Mouse (Mus musculus): ENCODE measurements at regions not wholly inside any gene's neighbourhood (a gene's known extent, or its start where the extent isn't known, plus 50 kb on each side); places are given as distances from the start of the nearest gene placed in this dataset.

DNA sequence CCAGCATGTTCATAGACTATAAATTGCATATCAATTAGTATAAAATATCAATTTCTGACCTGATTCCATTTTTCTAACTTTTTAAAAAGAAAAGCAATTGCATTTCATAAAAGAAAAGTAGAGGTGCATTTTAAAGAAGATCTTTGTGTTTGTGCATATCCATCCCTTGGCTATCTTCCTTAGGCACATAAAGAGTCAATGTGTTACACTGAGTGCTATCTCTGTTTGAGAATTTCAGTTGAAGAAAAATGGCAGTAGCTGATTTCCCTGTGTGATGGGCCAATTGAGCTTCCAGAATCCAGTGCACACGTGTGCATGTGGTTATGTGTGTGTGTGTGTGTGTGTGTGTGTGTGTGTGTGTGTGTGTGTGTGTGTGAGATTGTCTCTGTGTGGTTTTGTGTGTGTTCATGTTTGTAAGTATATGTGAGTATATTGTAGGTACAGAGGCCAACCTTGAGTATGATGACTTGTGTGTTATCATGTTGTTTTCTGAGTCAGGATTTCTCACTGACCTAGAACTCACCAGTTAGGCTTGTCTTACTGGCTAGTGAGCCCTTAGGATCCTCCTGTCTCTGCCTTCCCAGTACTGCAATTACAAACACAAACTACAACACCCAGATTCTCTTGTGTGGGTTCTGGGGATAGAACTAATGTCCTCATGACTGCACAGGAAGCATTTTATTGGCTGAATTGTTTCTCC, 249.6 kb downstream of the Cdk5rap2 start:
- no peak for DNase-seq
- intact Hi-C loops (cut with DNase I), result no loop called here

DNA sequence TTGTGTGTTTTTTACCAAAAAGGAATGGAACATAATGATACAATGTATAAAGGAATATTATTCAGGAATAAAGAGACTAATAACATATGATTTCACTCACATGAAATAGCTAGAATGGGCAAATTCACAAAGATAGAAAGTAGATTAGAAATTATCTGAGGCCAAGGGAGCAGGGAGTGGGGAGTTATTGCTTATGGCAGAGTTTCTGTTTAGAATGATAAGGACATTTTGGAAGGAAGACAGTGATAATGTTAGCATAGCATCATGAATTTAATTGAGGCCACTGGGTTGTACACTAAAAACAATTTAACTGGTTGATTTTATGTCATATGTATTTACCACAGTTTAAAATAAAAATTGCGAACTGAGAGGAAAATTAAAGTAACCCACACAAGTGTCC, 250.2 kb downstream of the Cdk5rap2 start:
- DNase-seq, result no peak
- intact Hi-C loops (cut with DNase I), result no loop called here

DNA sequence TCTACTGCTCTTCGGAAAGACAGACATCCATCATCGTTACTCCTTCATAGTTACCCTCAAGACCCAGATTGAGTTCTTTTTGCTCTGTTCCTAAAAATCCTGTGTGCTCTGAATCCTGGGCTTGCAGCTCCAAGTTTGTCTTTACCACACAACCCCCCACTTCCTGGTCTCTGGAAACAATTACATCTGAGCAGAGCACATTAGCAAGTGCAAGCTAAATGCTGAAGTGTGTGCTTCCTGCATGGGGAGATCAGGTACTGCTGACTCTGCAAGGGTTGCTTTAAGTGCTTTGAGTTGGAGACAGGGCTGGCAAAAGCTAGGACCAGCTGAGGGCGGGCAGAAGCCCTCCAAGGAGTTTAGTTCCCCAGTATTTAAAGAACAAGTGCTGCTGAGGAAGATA, 257.1 kb downstream of the Cdk5rap2 start:
- no peak for DNase-seq
- intact Hi-C loops (cut with DNase I), result no loop called here

DNA sequence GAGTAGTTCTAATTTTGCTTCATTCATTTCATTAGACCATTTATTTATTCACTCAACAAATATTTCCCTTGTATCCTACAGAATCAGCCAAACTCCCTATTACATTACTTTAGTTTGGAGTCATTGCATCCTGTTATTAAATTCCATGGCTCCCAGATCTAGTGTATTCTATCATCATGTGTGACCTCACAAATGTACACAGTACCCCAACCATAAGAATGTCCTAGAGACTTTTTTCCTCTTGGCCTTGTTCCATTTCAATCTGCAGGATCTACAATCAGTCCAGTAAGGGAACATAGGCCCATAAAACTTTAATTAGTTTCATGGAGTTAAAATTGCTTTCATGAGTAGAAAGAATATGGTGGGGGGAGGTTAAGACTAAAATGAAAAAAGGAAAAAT, 301.2 kb downstream of the Cdk5rap2 start:
- intact Hi-C loops (cut with DNase I), result no loop called here
- DNase-seq, result no peak

DNA sequence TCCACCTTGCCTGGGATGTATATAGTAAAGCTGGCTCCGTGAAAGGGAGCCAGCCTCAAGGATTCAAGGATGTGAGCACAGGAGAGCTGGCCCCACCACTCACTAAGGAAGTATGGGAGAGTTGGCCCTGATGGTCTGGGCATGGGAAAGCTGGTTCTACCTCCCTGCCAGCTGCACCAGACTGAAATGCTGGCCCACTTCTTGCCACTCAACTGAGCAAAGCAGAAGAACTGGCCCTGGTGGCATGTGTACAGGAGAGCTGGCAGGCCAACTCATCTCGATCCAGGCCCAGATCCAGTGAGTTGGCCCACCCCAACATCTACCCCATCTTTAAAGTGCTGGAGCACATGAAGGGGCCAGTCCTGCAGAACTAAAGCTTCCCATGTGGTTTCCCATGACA, 304.5 kb downstream of the Cdk5rap2 start:
- intact Hi-C loops (cut with DNase I), result no loop called here
- no peak for DNase-seq

DNA sequence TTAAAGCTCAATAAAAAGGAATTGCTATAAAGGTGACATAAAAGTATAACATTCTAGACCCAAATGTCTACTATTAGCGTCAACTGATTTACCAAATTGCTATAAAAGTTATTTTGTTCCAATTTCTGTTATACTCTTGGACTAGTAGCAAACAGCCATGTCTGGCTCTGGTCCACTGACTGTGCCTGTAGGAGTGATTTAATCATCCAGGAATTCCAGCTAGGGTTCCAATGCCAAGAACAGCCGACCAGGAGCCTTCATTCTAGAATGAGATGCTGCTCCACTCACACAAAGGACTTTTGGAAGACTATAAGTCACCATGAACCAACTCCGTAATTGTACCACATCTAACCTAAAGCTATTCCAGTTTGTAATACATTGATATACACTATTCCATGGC, 312.9 kb downstream of the Cdk5rap2 start:
- DNase-seq, result peak; percentile 8 to 14
- intact Hi-C loops (cut with DNase I), result no loop called here

DNA sequence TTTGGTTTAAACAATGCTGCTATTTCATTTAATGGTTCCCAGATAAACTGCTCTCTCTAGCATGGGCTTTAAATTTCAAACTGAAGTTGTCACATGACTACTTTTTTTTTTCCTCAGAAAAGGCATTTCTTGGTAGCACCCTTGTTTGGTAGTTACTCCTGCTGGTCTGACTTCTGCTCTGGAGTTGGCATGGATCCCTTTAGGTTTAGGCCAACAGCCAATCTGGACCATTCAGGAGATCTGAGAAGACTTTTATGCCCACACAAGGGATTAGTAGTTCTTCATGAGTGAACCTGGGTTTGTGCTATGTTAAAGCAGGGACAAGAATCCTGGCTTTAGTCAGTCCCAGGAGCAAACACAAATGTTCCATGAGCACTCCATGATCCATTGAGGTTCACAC, 332.0 kb downstream of the Cdk5rap2 start:
- intact Hi-C loops (cut with DNase I), result no loop called here
- no peak for DNase-seq

DNA sequence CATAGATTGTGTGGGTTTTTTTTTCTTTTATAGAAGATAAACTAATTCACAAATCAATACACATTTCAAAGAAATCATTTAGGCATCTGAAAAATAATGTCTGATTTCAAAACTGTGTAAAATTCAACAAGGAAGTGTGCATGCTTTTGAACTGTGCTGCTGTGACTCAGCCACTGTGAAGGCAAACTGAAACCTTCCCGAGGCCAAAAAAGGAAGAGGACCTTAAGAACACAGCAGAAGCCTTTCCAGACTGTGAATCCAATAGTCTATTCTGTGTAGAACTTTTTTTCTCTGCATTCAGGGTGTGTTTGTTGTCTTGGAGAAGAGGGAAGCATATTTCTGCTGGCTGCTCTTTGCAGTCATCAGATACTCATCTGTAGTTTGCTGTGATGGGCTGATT, 347.7 kb downstream of the Cdk5rap2 start:
- no peak for DNase-seq
- intact Hi-C loops (cut with DNase I), result no loop called here

DNA sequence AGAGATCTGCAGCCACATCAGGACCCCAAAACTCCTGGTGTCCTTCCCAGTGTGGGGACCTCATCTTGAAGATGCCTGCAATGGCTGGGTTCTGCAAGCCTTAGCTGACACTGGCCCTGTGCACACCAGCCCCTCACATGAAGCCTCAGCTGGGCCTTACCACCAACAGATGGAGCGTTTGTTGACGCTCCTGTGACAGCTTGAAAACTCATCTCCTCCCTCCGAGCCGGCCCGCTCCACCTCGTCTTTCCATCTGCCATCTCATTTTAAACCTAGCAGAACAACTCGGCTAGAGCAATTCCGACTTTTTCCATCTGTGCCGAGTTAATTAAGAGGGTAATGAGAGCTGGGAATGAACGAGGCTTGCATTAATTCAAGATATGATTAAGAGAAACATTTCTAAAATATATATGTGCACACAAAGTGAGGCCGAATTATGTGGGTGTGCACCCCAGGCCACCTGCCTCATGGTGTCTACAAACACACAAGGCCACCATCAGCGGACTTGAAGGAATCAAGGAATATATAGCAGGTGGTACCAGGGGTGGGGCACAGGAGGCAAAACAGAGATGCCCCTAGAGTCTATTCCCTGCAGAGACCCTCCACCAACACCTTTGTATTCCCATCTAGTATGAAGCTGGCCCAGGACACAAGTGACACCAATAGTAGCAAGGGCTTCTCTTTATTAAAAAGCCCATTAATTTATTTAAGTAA, 351.3 kb downstream of the Cdk5rap2 start:
- intact Hi-C loops (cut with DNase I), result no loop called here
- no peak for DNase-seq

DNA sequence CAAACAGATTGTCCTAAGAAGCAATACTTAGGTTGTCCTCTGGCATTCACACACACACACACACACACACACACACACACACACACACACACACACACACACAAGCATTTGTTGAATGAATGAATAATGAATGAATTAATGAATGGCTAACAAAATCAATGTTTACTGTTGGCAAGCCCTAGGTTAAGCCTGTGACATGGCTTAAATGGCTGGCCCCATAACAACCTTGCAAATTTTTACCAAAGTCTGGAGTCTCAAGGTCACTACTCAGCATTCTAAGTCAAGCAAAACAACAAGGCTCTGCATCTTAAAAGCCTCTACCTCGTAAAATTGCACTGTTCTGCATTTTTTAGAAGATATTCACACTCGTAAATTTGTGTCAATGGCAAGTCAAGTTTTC, 357.1 kb downstream of the Cdk5rap2 start:
- intact Hi-C loops (cut with DNase I), result no loop called here
- no peak for DNase-seq

DNA sequence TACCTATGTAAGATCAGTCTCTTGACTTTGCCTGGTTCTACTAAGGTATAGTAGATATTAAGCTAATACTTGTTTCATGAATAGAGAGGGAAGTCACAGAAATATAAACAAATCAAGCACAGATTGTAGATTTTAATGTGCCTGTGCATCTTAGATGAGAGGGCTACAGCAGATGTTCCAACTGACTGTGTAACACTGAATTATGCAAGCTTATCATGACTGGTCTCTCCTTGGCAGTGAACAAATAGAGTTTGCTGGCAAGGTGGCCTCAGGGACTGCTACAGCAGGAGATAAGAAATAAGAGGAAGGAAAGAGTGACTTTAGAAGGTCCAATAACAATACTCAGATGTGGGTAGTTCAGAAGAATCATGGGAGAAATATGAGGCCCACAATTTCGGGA, 372.0 kb downstream of the Cdk5rap2 start:
- intact Hi-C loops (cut with DNase I), result no loop called here
- DNase-seq, result no peak

DNA sequence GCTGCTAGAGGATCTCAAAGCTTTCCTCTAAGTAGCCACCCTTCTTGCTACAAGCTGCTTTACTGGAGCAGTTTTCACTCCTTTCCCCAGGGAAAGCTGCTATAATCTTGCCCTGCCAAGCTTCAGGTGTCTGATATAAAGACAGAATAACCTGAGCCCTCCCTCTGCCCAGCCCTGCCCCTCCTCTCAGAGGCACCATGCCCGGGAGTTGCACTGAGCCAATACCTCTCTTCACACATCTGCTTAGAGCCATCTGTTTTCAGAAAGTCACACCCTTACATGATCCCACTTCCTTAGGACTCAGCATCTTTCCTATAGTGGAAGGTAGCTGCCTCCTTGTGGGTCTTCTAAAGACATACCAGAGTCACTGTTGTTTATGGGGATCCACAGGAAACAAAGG, 374.3 kb downstream of the Cdk5rap2 start:
- DNase-seq, result no peak
- intact Hi-C loops (cut with DNase I), result no loop called here

DNA sequence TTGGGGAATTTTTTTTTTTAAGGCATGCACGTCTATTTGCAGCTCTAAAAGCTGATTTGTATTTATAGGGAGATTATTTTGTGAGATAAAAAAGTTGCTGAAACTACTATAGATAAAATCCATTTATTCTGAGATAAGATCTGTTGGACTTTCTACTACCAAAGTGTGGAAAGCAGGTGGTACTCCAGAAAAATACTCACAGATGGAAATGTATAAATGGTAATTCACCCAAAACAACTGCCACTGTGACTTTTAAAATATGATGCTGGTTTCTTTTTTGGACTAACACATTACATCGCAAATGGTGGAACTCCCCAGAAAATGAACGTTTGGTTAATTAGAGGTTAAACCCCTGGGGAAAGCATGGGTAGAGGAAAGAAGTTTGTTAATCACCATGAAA, 377.7 kb downstream of the Cdk5rap2 start:
- no peak for DNase-seq

DNA sequence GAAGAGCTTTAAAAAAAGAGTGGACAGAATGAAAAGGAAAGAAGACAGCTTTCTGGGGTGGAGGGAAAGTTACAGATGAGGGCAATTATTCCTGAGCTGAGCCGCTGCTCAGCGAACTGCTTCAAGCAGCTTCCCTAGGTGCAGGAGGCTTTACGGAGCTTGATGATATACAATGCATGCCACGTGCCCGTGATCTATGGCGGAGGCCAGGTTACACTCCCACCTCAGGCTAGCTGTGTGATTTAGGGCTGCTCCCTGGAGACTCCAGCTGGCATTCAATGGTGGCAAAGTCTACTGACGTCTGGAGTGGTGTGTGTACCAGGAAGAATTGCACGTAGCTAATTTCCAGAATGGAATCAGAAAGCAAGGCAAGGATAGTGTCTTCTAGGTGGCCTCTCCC, 383.4 kb downstream of the Cdk5rap2 start:
- DNase-seq, result no peak
- intact Hi-C loops (cut with DNase I), result no loop called here

More for the DNA sequence above, 377.7 kb downstream of the Cdk5rap2 start:
- intact Hi-C loops (cut with DNase I), result no loop called here

DNA sequence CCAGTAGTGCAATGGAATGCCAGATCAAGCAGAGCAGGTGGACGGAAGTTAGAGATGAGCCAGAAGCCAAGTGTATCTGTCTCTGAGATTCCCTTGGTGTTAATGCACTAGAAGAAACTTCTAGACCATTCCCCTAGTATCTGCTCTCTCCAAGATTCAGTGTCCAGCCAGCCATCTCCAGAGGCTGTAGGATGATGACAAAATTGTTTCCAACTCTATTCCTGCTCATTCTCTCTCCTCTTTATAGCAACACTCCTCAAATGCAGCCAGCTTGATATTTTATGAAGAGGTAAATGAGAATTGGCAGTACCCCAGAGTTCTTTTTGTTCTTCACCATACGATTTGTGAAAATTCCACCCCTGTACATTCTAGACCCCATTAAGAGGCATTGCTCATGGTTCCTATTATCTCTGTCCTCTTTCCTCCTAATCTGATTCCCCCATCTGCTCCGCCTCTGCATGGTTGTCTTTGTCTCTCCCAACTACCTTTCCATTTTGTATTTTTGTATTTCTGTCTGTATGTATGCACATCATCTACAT, 385.3 kb downstream of the Cdk5rap2 start:
- no peak for DNase-seq
- intact Hi-C loops (cut with DNase I), result no loop called here

DNA sequence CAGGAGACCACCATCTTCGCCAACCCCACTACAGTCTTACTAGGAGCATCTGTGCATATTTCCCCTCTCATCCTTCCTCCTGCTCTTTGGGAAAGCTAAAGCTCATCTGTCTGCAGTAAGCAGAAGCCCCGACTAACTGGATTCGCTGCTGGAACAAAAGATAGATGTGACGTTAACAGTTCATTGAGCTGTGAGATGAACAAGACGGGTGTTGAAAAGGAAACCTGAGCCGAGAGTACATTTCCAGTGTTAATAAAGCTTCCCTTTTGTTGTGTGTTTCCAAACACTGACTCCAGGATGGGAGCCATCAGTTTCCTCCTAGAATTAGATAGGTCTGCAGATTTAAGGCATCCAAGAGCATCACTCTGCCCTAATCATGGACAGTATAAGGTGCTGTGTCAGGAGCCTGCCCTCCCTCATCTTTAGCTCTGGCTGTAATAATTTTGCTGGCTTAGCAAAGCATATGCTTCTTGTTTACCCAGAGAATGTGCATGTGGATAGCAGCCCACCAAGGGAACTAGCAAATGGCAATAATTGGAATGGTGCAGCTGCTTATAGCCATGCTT, 389.3 kb downstream of the Cdk5rap2 start:
- intact Hi-C loops (cut with DNase I), result no loop called here
- DNase-seq, result no peak

DNA sequence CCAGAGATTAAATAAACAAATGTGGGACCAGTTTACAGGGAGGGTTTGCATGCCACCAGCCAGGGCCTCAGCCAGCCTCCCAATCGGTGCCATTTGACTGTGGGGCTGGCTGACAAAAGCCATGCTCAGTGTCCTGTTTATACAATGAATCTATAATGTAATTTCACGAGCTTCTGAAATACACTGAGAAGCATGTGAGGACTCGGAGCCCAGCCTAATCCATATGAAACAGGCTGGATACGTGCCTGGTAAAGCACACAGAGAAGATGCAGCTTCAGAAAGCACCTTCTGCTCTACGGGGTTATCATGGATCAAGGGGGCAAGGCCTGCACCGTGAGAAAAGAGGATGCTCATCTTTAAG, 398.0 kb downstream of the Cdk5rap2 start:
- intact Hi-C loops (cut with DNase I), result no loop called here
- no peak for DNase-seq

DNA sequence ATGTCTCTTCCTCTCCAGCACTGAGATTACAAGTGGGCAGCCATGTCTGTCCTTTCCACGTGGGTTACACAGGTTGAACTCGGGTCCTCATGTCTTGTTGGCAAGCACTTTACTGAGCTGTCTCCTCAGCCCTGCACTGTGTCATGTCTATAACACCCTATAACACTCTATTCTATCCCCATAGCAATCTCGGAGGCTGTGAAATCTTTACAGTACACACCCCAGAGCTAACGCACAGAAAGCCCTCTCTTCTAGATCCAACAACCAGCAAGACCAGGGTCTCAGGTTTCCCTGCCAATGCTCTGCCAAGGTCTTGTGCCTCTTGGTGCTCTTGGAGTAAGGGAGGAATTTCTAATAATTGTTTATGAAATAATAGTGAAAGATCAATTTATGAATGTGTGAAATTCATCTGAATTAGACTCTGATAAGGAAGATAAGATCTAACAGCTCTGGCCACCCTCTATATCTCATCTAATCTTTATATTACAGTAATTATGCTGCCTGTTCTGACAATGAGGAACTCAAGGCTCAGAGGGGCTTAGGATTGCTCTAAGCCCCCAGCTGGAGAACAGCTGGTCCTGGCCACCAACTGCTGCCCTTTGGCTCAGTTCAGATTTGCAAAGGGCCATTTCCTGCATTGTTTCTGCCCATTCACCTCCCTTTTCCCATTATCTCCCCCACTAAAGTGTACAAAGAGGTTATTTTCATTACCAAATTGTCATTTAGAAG, 398.6 kb downstream of the Cdk5rap2 start:
- intact Hi-C loops (cut with DNase I), result no loop called here
- DNase-seq, result no peak

DNA sequence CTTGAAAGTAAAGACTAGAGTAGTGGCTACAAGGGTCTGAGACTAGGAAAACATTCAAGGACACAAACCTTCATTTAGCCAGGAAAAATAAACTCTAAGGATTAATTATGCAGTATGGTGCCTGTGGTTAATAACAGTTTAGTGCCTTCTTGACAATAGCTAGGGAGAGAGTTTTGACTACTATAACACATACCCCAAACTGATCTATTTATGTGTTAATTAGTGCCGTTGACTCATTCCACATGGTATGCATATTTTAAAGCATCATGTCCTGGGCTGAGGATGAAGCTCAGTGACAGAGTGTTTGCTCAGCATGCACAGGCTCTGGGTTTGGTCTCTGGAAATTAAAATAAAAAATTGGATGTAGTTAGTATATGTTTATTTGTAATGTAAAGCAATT, 399.8 kb downstream of the Cdk5rap2 start:
- no peak for DNase-seq
- intact Hi-C loops (cut with DNase I), result no loop called here

DNA sequence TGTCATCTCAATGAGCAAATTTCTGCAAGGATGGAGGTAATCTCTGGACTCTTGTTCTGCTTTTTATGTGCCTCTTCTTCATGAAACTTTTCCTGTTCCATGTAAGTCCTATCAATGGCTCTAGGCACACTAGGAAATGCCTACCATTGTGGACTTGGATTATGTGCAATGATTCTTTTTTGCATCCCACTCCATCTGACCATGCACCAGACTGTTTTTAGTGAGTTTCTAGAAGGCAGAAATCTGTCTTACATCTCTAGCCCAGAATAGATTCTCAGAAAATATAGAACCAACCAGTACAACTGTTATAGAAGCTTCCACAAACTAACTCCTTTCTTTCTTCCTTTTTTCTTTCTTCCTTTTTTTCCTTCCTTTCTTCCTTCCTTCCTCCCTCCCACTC, 405.3 kb downstream of the Cdk5rap2 start:
- intact Hi-C loops (cut with DNase I), result no loop called here
- DNase-seq, result no peak

DNA sequence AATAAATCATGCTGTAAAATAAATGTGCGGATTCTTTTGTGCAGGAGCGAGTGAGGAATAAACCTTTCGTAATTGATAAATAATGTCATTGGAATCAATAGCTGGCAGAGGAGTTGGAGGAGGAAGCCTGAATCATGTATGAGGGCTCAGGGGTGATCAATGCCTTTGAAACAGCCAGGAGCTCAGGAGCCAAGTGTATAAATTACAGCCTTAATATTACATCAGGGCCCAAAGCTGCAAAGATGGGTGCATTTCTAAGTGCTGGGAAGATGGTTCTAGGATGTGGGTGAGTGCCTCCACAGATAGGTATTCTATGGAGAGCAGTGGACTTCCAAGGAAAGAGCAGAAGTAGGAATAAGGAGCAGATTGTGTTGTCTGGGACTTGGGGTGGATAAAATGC, 417.0 kb downstream of the Cdk5rap2 start:
- intact Hi-C loops (cut with DNase I), result no loop called here
- no peak for DNase-seq

All from heart, postnatal 36 days (tissue).